Mouse (Mus musculus): ENCODE results near the gene Ephb3.

- no peak for TF ChIP-seq CTCF (IDR thresholded peaks at IDR 0.05; ENCODE audit: borderline replicate concordance, insufficient read depth, low read depth, low read length)
- no peak for TF ChIP-seq POLR2A (IDR thresholded peaks at IDR 0.05; ENCODE audit: borderline replicate concordance, insufficient read depth, low read length)
Measured at GRCm38 (mm10) chr16:21197542-21197941, 7.0 kb upstream of the Ephb3 start.
